Mouse (Mus musculus): Measurements from ENCODE around the gene Anxa3.

Gene Anxa3

GRCm38 (mm10) chr5:96792936-96793718 lies at the start of gene Anxa3:
Anxa3 (plus strand) TSS chr5:96793339.
- DNase-seq (ENCODE audit: low read depth), result peak; percentile 75

- DNase-seq (ENCODE audit: low read depth), result peak; percentile 9
Measured at GRCm38 (mm10) chr5:96747195-96747984, 45.7 kb upstream of the Anxa3 start.

GRCm38 (mm10) chr5:96757615-96758014 lies 35.5 kb upstream of the Anxa3 start:
- DNase-seq (ENCODE audit: low read depth), result no peak

GRCm38 (mm10) chr5:96762021-96762420 lies 31.1 kb upstream of the Anxa3 start:
- DNase-seq (ENCODE audit: low read depth), result no peak

GRCm38 (mm10) chr5:96768846-96769471 lies 24.2 kb upstream of the Anxa3 start:
- DNase-seq (ENCODE audit: low read depth), result peak; percentile 85

GRCm38 (mm10) chr5:96783506-96784288 lies 9.4 kb upstream of the Anxa3 start:
- DNase-seq (ENCODE audit: low read depth), result peak; percentile 50

- no peak for DNase-seq (ENCODE audit: low read depth)
Measured at GRCm38 (mm10) chr5:96785096-96785495, 8.0 kb upstream of the Anxa3 start.

GRCm38 (mm10) chr5:96792422-96792821 lies 717 bp upstream of the Anxa3 start:
- no peak for DNase-seq (ENCODE audit: low read depth)

- peak; percentile 49 for DNase-seq (ENCODE audit: low read depth)
Measured at GRCm38 (mm10) chr5:96793953-96794635, 955 bp downstream of the Anxa3 start.

GRCm38 (mm10) chr5:96795752-96796151 lies 2.6 kb downstream of the Anxa3 start:
- peak; percentile 40 for DNase-seq (ENCODE audit: low read depth)

- DNase-seq (ENCODE audit: low read depth), result no peak
Measured at GRCm38 (mm10) chr5:96797465-96797864, 4.3 kb downstream of the Anxa3 start.

- DNase-seq (ENCODE audit: low read depth), result no peak
Measured at GRCm38 (mm10) chr5:96799165-96799564, 6.0 kb downstream of the Anxa3 start.

GRCm38 (mm10) chr5:96799969-96800368 lies 6.8 kb downstream of the Anxa3 start:
- DNase-seq (ENCODE audit: low read depth), result no peak

GRCm38 (mm10) chr5:96802185-96802584 lies 9.0 kb downstream of the Anxa3 start:
- DNase-seq (ENCODE audit: low read depth), result peak; percentile 69

- peak; percentile 57 for DNase-seq (ENCODE audit: low read depth)
Measured at GRCm38 (mm10) chr5:96803091-96803490, 10.0 kb downstream of the Anxa3 start.

GRCm38 (mm10) chr5:96804304-96804703 lies 11.2 kb downstream of the Anxa3 start:
- peak; percentile 70 for DNase-seq (ENCODE audit: low read depth)

- DNase-seq (ENCODE audit: low read depth), result no peak
Measured at GRCm38 (mm10) chr5:96804813-96805212, 11.7 kb downstream of the Anxa3 start.

GRCm38 (mm10) chr5:96810620-96811019 lies 17.5 kb downstream of the Anxa3 start:
- no peak for DNase-seq (ENCODE audit: low read depth)

- no peak for DNase-seq (ENCODE audit: low read depth)
Measured at GRCm38 (mm10) chr5:96824769-96825327, 31.7 kb downstream of the Anxa3 start.

GRCm38 (mm10) chr5:96827176-96827575 lies 34.0 kb downstream of the Anxa3 start:
- DNase-seq (ENCODE audit: low read depth), result no peak

- DNase-seq (ENCODE audit: low read depth), result peak; percentile 63
Measured at GRCm38 (mm10) chr5:96834338-96834737, 41.2 kb downstream of the Anxa3 start.

All from NIH3T3 (cell line).